Mouse (Mus musculus) midbrain, embryonic 11.5 days (tissue): ENCODE results near the gene Reg1. TPM values are rescaled to one million over a fixed set of nuclear protein-coding genes. Genes with fewer than 3 reads are reported as not detected.
"Not testable (repeated sequence)": the region's sequence is repeated elsewhere in the genome, so short reads cannot be mapped to it uniquely, and the experiment has no call there.

Source experiments
- ATAC-seq: fragments of 200-750 bp; cut with Nextera tagmentation; 2 replicates; pipeline ENCODE4 v1.8.0; 2017; ENCODE audit warnings: moderate TSS enrichment, moderate library complexity; ENCODE audit not compliant: low FRiP score
- DNase-seq: peaks from one replicate; pipeline ENCODE4 v3.0.0; 2015; ENCODE audit warnings: low spot score; ENCODE audit errors: missing footprints
- H3K27ac ChIP-seq: fragments of 300-500 bp; sonication (generic); 2 replicates; pipeline ENCODE4 v1.5.1; 2014; ENCODE audit warnings: low read depth, low read length
- H3K27me3 ChIP-seq: fragments of 300-500 bp; sonication (generic); 2 replicates; pipeline ENCODE4 v1.6.1; 2014; ENCODE audit warnings: mild to moderate bottlenecking, low read length, moderate library complexity, mixed read lengths; ENCODE audit not compliant: control insufficient read depth, insufficient read depth
- H3K36me3 ChIP-seq: fragments of 300-500 bp; sonication (generic); 2 replicates; pipeline ENCODE4 v1.6.1; 2014; ENCODE audit warnings: mild to moderate bottlenecking, low read length, moderate library complexity, mixed read lengths; ENCODE audit not compliant: control insufficient read depth, insufficient read depth
- H3K4me1 ChIP-seq: fragments of 300-500 bp; sonication (generic); 2 replicates; pipeline ENCODE4 v1.6.1; 2014; ENCODE audit warnings: low read length; ENCODE audit not compliant: control insufficient read depth, insufficient read depth
- H3K4me2 ChIP-seq: fragments of 300-500 bp; sonication (generic); 2 replicates; pipeline ENCODE4 v1.6.1; 2014; ENCODE audit warnings: mild to moderate bottlenecking, moderate library complexity
- H3K4me3 ChIP-seq: fragments of 300-500 bp; sonication (generic); 2 replicates; pipeline ENCODE4 v1.5.1; 2014; ENCODE audit warnings: low read depth, low read length
- H3K9ac ChIP-seq: fragments of 300-500 bp; sonication (generic); 2 replicates; pipeline ENCODE4 v1.6.1; 2014; ENCODE audit warnings: low read length
- H3K9me3 ChIP-seq: fragments of 300-500 bp; sonication (generic); 2 replicates; pipeline ENCODE4 v1.6.1; 2016; ENCODE audit warnings: low read length; ENCODE audit not compliant: control insufficient read depth
- WGBS: fragments of 180-500 bp; shearing (Covaris S2); extraction: QIAGEN DNeasy Blood & Tissue Kit; methylation state at CpG from one replicate; pipeline ENCODE4 v1.1.7; 2014; 5-methylcytosine and 5-hydroxymethylcytosine counted together
- polyA plus RNA-seq: library from polyadenylated mRNA; unstranded; fragments of >200 nt; fragmentation: Nextera tagmentation; extraction: Ambion mirVana; gene quantifications from 2 replicates; pipeline ENCODE4 v1.2.1, GENCODE M21; 2014

Reg1 gene
- not detected in 2 replicates for polyA plus RNA-seq

DNA sequence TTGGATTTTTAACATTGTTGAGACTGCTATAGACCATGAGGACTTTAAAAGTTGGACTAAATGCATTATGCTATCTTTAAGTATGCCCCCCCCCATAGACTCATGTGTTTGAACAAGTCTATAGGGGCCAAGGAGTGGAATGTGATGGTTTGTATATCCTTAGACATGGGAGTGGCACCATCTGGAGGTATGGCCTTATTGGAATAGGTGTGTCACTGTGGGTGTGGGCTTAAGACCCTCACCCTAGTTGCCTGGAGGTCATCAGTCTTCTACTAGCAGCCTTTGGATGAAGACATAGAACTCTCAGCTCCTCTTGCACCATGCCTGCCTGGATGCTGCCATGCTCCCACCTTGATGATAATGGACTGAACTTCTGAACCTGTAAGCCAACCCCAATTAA is at the start of gene Reg1:
Gene Reg1, plus strand, starts transcription at position 301 of the 400 bp plus-strand sequence.
- not testable (repeated sequence) for ATAC-seq, H3K9ac ChIP-seq, H3K27me3 ChIP-seq, H3K4me3 ChIP-seq, H3K36me3 ChIP-seq, H3K4me2 ChIP-seq, H3K27ac ChIP-seq, H3K4me1 ChIP-seq, DNase-seq, H3K9me3 ChIP-seq

DNA sequence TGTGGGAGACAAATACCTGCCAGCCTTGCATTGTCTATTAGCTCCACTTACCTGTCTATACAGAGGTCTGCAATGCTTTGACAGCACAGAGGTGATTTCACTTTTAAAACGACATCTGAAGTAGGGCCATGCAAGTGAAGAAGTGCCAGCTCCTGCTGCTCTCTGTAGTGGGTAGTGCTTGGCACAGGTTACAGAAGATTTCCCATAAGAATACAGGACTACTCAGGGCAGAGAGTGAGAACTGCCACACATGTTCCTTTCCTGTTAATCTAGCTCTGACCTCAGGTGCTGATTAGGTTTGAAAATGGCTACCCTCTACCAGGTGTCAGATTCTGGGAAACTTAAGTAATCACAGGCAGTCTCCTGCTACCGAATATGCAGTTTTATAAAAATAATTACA is 43.7 kb upstream of the Reg1 start, which contains the start of gene Reg3d:
Gene Reg3d, minus strand, starts transcription at position 101 of the 400 bp plus-strand sequence.
- Histone ChIP-seq H3K4me3 (no peak within 1 kb of the TSS), H3K36me3 (no peaks in the 10 kb centered on the region), H3K27me3 (no peaks in the 10 kb centered on the region), H3K9ac (no peak within 1 kb of the TSS), H3K9me3 (no peaks in the 10 kb centered on the region), H3K4me1 (no peaks in the 10 kb centered on the region), H3K27ac (no peak within 1 kb of the TSS), H3K4me2 (no peak within 1 kb of the TSS)
- DNase-seq, result no peak
- WGBS, result 83% methylated on average over 2 of the region's 2 CpGs
- ATAC-seq, result no peak

DNA sequence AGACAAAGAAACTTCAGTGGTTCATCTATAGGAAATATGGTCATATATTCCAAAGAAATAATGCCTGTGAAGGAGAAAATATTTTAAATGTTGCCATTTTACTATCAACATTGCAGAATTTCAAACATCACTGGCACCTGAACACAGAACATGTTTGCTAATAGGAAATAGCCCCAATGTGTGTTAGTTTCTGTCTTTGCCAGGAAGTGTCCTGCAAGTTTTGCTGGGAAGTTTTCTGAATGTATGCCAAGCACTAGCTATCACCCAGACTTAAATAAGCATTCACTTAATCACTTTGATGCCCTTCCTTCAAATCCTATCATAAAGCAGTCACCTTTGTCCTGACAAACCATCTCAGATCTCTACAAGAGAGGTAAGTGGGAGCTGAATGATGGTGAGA is 42.1 kb upstream of the Reg1 start, which contains the start of gene Reg3a:
Gene Reg3a, plus strand, starts transcription at position 301 of the 400 bp plus-strand sequence.
- no peak within 1 kb of the TSS for H3K9ac ChIP-seq
- ATAC-seq, result no peak
- H3K4me1 ChIP-seq, result no peaks in the 10 kb centered on the region
- H3K4me3 ChIP-seq, result no peak within 1 kb of the TSS
- no peak within 1 kb of the TSS for H3K27ac ChIP-seq
- no peaks in the 10 kb centered on the region for H3K36me3 ChIP-seq
- no peaks in the 10 kb centered on the region for H3K27me3 ChIP-seq
- no peak within 1 kb of the TSS for H3K4me2 ChIP-seq
- no peaks in the 10 kb centered on the region for H3K9me3 ChIP-seq
- DNase-seq, result no peak

DNA sequence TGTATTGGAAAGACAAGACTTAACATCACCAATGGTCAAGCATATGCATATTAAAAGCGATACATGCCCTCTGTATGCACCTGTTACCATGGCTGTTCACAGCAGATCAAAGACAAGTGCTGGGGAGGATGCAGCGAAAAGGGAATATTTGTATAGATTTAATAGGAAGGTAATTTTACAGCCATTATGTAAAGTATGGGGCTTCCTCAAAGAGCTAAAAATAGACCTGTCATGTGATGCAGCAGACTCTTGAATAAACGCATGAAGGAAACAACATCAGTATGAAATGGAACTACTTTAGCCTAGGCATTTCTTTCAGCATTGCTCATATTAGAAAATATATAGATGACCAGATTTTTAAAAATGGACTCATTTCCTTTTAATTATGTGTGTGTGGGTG is 36.9 kb upstream of the Reg1 start:
- H3K4me1 ChIP-seq, result no peaks in the 10 kb centered on the region
- ATAC-seq, result no peak
- no peak overlapping the region for H3K4me3 ChIP-seq
- no peak for DNase-seq
- 89% methylated on average over 3 of the region's 3 CpGs for WGBS
- no peaks in the 10 kb centered on the region for H3K9me3 ChIP-seq
- H3K27ac ChIP-seq, result no peak overlapping the region
- no peaks in the 10 kb centered on the region for H3K27me3 ChIP-seq
- no peak overlapping the region for H3K4me2 ChIP-seq
- no peaks in the 10 kb centered on the region for H3K36me3 ChIP-seq
- H3K9ac ChIP-seq, result no peak overlapping the region

DNA sequence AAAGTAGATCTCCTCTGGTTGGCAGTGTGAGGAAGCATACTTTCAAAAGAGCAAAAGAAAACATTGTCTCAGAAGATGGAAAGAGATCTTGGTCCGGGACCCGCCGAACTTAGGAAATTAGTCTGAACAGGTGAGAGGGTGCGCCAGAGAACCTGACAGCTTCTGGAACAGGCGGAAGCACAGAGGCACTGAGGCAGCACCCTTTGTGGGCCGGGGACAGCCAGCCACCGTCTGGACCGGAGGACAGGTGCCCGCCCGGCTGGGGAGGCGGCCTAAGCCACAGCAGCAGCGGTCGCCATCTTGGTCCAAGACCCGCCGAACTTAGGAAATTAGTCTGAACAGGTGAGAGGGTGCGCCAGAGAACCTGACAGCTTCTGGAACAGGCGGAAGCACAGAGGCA is 27.2 kb upstream of the Reg1 start, which contains the start of gene Reg2:
Gene Reg2, plus strand, starts transcription at position 301 of the 400 bp plus-strand sequence.
- DNase-seq, H3K9me3 ChIP-seq, ATAC-seq, H3K4me3 ChIP-seq, H3K27ac ChIP-seq, H3K27me3 ChIP-seq, H3K4me1 ChIP-seq, H3K4me2 ChIP-seq, H3K36me3 ChIP-seq, H3K9ac ChIP-seq: not testable (repeated sequence)
- WGBS, result 93% methylated on average over 4 of the region's 17 CpGs

DNA sequence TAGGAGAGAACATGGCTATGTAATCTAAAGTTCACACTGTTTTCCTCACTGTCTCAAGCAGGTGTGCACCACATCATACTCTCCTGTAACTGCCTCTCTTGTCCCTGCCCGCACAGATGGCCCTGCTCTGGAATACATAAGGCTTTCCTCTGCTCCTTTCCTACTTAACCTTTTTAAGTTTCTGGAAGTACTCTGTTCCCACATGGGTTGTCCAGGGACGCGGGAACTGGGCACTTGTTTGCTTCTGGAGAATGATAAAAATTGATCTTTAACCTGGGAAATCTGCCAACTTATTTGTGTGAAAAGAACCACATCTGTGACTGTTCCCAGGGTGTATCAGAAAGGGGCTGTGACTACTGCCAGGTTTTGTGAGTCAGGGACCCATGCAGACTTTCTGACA is 3.0 kb downstream of the Reg1 start:
- 89% methylated on average over 3 of the region's 3 CpGs for WGBS
- no peak overlapping the region for H3K4me3 ChIP-seq
- ATAC-seq, result no peak
- no peaks in the 10 kb centered on the region for H3K36me3 ChIP-seq
- H3K9ac ChIP-seq, result no peak overlapping the region
- H3K9me3 ChIP-seq, result no peaks in the 10 kb centered on the region
- no peaks in the 10 kb centered on the region for H3K4me1 ChIP-seq
- H3K4me2 ChIP-seq, result no peak overlapping the region
- no peaks in the 10 kb centered on the region for H3K27me3 ChIP-seq
- DNase-seq, result no peak
- H3K27ac ChIP-seq, result no peak overlapping the region

DNA sequence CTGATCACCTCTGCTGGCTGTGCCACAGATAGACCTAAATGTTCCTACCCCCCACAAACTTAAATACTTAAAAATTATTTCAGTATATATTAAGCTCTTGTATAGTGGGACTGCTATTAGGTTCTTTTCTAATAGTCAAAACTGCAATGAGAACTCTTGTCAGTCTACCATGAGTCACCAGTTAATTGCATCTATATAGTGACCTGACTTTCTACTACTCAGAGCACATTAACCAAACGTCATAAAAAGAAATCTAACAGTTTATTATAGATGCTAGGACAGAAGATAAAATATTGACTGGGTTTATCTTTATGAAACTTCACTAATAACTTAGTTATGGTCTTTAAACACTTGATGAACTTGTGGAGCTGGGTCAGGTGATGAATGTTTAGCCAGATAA is 24.7 kb downstream of the Reg1 start:
- no peaks in the 10 kb centered on the region for H3K36me3 ChIP-seq
- DNase-seq (no peak), ATAC-seq (no peak)
- no peak overlapping the region for H3K9ac ChIP-seq
- no peak overlapping the region for H3K27ac ChIP-seq
- no peaks in the 10 kb centered on the region for H3K27me3 ChIP-seq
- WGBS, result 76% methylated on average over 1 of the region's 1 CpGs
- H3K4me1 ChIP-seq, result no peaks in the 10 kb centered on the region
- no peak overlapping the region for H3K4me2 ChIP-seq
- H3K4me3 ChIP-seq, result no peak overlapping the region
- no peaks in the 10 kb centered on the region for H3K9me3 ChIP-seq

DNA sequence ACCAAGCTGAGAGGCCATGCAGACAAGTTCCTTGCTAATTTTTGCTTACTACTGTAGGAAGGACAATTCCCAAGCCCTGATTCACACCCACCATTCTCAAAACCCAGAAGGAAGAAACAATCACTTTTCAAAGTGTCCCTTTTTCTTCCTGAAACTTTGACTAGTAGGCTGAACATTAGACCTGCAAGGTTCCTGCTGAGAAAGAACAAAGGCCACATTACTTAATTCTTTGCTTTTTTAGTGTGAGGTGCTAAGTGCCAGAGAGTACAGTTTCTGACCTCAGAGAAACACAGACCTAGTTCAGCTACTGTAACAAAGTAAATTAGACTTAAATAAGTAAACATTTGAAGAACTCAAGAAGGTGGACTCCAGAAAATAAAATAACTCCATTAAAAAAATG is 25.9 kb downstream of the Reg1 start:
- Histone ChIP-seq H3K27me3 (no peaks in the 10 kb centered on the region), H3K9ac (no peak overlapping the region), H3K4me3 (no peak overlapping the region), H3K36me3 (no peaks in the 10 kb centered on the region), H3K4me2 (no peak overlapping the region), H3K4me1 (no peaks in the 10 kb centered on the region), H3K27ac (no peak overlapping the region), H3K9me3 (no peaks in the 10 kb centered on the region)
- no peak for DNase-seq
- ATAC-seq, result no peak

DNA sequence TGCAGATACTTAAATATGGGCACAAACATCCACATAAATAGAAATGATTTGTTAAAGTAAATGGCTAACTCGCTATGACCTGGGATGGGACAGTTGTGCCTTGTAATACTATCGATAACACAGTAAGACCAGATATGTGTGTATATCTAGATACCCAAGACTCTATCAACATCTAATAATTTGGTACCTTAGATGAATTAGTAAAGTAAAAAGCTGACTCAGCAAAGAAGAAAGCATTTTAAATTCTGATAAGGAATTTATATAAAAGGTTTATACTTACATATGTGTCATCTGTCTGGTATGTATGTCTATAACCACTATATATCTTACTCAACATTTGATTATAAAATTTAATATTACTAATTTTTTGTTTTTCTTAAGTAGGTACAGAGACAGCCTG is 30.3 kb downstream of the Reg1 start:
- no peak overlapping the region for H3K4me2 ChIP-seq
- H3K4me1 ChIP-seq, result no peaks in the 10 kb centered on the region
- no peak overlapping the region for H3K9ac ChIP-seq
- H3K4me3 ChIP-seq, result no peak overlapping the region
- H3K27me3 ChIP-seq, result no peaks in the 10 kb centered on the region
- H3K36me3 ChIP-seq, result no peaks in the 10 kb centered on the region
- DNase-seq, result no peak
- 94% methylated on average over 2 of the region's 2 CpGs for WGBS
- no peaks in the 10 kb centered on the region for H3K9me3 ChIP-seq
- no peak for ATAC-seq
- no peak overlapping the region for H3K27ac ChIP-seq
